Mouse (Mus musculus): ENCODE results near the gene Iffo2.

DNA sequence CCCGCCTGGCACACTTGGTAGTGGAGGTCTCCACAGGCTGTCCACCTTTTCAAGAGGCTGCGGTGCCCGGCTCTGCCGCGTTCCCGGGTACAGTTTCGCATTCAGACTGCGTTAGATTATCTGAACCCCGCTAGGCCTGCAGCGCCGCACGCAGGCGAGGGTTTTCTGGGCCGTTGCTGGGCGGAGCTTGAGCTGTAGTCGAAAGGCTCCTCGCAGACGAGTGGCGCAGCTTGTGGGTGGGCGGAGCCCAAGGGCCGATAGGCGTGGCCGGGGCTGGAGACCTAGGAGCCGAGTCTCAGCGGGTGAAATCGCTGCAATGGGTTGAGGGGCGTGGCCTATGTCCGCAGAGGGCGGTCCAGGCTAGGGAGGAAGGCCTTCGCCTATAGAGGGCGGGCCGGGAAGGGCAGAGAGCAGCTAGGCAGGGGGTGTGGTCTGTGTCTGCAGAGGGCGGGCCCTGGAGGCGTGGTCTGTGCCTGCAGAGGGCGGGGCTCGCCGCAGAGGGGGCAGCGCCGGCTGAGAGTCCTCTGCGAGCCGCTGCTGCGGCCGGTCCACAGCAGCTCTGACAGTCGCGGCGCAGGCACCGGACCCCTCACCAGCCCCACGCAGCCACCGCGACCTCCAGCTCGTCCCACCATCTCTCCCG lies 43.9 kb downstream of the Iffo2 start:
- TF ChIP-seq CTCF (IDR thresholded peaks at IDR 0.05; ENCODE audit: extremely low read depth, insufficient read length, insufficient replicate concordance, low read depth, low read length) (peak; percentile 50; the same call in 1 of the 2 replicates), POLR2A (IDR thresholded peaks at IDR 0.05; ENCODE audit: low read depth, low read length) (peak; percentile 93)

All from small intestine, adult 2 months (tissue).